Mouse (Mus musculus) layer of hippocampus, adult 9-10 months (tissue): ENCODE results near the gene C130050O18Rik.

ENCODE experiments used
- DNase-seq: peaks from one replicate; pipeline ENCODE4 v3.0.0; 2022; ENCODE audit warnings: low spot score

Gene C130050O18Rik

GRCm38 (mm10) chr5:139460384-139461067 is 55.4 kb downstream of the C130050O18Rik start, which contains the start of gene 3110082I17Rik:
Gene 3110082I17Rik (minus strand): TSS chr5:139460527.
- DNase-seq, result peak; percentile 97

GRCm38 (mm10) chr5:139464874-139465273 is 59.8 kb downstream of the C130050O18Rik start:
- no peak for DNase-seq
